Mouse (Mus musculus): ENCODE results near the gene Olfr930.

The Olfr930 gene

DNA sequence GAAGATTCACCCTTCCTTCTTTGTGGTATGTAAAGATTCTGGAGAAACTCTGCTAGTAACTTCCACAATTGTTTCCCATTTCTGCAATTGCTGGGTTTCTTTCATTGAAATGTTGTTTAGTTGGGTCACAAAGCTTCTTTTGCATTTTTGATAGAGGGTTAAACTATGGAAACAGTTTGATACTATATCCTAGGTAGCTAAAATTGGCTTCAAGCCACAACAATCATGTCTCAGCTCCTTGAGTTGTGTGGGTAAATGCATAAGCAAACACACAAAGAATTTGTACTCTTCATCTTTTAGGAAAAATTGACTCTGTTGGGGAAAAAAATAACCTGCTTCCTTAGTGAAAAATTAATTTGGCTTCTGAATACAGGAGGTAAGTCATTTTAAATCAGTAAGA lies at the start of gene Olfr930:
Olfr930 (plus strand) TSS at position 301 of the 400 bp plus-strand sequence.
- DNase-seq = no peak

DNA sequence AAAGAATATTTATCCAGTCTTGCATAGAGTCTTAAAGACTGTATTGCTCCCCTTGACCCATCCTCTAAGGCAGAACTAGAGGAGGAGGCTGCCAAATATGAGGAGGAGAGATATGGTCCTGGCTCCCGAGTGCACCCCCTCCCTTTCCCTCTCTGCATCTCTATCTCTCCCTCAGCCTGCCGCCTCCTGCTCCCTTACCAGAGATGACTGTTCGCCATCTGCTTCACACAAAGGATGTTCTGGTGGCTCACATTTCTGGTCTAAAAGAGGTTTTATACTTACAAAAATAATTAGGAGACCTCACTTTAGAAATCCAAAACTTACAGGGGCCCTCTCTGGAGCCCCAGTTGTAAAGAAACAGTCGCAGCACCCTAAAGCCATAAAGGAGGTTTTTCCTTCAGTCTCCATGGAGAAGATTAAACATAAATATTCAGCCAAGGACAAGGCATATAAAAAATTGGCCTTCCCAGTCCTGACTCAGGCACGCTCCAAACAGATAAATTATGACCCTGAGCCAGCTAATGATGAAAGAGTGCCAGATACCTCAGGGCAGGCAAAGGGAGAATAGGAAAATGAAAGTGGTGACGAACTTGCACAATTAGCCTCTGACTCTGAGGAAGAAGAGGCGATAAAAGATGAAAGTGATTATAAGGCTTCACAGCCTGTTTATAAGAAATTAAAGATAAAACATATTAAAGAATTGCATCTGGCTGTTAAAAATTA lies 24.0 kb downstream of the Olfr930 start:
- no peak for DNase-seq

- DNase-seq = no peak
Measured at GRCm38 (mm10) chr9:38954124-38954416, 24.5 kb downstream of the Olfr930 start.

GRCm38 (mm10) chr9:38972013-38972412 lies 42.4 kb downstream of the Olfr930 start, which contains the start of gene Olfr933:
Olfr933 (plus strand) TSS chr9:38972313.
- no peak for DNase-seq

Measured in cerebellum, postnatal 36 days (tissue).